Mouse (Mus musculus): ENCODE measurements around the gene Gnl2.

GRCm38 (mm10) chr4:125097412-125097811, 81.0 kb downstream of the Gnl2 start:
- TF ChIP-seq CTCF (IDR thresholded peaks at IDR 0.05; ENCODE audit: low read depth), result no peak
- no peak for TF ChIP-seq EP300 (IDR thresholded peaks at IDR 0.05; ENCODE audit: low read depth)

Measured in liver, embryonic 14.5 days (tissue).